ENCODE assay signal across 13 mouse cellular contexts in genomic region chr11:35337493-35337892, GRCm38 (mm10).
DNase-seq lines count a peak whose midpoint lies in the region; ATAC-seq and TF ChIP-seq lines count a peak whose summit lies in the region.
"Had no signal": no experiment of that assay in that cellular context is flagged by ENCODE, and none has a peak within 500 bp of the region (broad histone marks: within the 10 kb centered on the region; RNA-seq: fewer than 3 reads in every experiment).

No protein-coding gene starts in this region.

- peaks cover 1% of the 10 kb centered on the region; the same call in 1 of the 2 replicates for H3K4me1 ChIP-seq in heart, adult 2 months (ENCODE audit: control insufficient read depth, insufficient read depth, low read length)
- H3K4me1 ChIP-seq in midbrain, postnatal 0 days (ENCODE audit: insufficient read depth, low read length): no peaks in the 10 kb centered on the region
- no peaks in the 10 kb centered on the region for H3K4me1 ChIP-seq in midbrain, embryonic 15.5 days
- no peaks in the 10 kb centered on the region for H3K4me1 ChIP-seq in liver, embryonic 12.5 days

- H3K27me3 ChIP-seq in heart, adult 2 months (ENCODE audit: control insufficient read depth, insufficient read depth, low read length): no peaks in the 10 kb centered on the region
- H3K27me3 ChIP-seq in midbrain, postnatal 0 days (ENCODE audit: insufficient read depth, low read length): no peaks in the 10 kb centered on the region
- H3K27me3 ChIP-seq in midbrain, embryonic 15.5 days (replicated peaks): peaks cover 12% of the 10 kb centered on the region; the same call in 1 of the 2 replicates
- H3K27me3 ChIP-seq in liver, embryonic 12.5 days (replicated peaks): no peaks in the 10 kb centered on the region
- H3K27me3 ChIP-seq: heart, embryonic 13.5 days; hindbrain, embryonic 15.5 days; neural tube, embryonic 12.5 days had no signal

- TF ChIP-seq EP300 in heart, adult 2 months (IDR thresholded peaks at IDR 0.05; ENCODE audit: insufficient read depth, low read depth, low read length): no peak

- no peaks in the 10 kb centered on the region for H3K9me3 ChIP-seq in midbrain, postnatal 0 days (ENCODE audit: low read length)
- H3K9me3 ChIP-seq in midbrain, embryonic 15.5 days: no peaks in the 10 kb centered on the region
- no peaks in the 10 kb centered on the region for H3K9me3 ChIP-seq in liver, embryonic 12.5 days (replicated peaks)
- H3K9me3 ChIP-seq: heart, embryonic 13.5 days; hindbrain, embryonic 15.5 days; neural tube, embryonic 12.5 days had no signal

- peak; percentile 16 to 18 for DNase-seq in heart, adult 18-20 months
- no peak for DNase-seq in heart, adult 2 months
- peak; percentile 66 for DNase-seq in midbrain, postnatal 0 days (ENCODE audit: low spot score)
- peak; percentile 59 for DNase-seq in brain, embryonic 14.5 days (ENCODE audit: low read depth)
- peak; percentile 23 to 72 for DNase-seq in cerebellum, postnatal 4 days (ENCODE audit: low spot score in 2 of 2)
- DNase-seq in frontal cortex, postnatal 10 days (ENCODE audit: low spot score in 2 of 2): no peak
- DNase-seq: thymus, postnatal 36 days had no signal

- ATAC-seq in midbrain, postnatal 0 days (ENCODE audit: low FRiP score): no peak
- ATAC-seq in midbrain, embryonic 15.5 days (replicated peaks): no peak
- no peak for ATAC-seq in liver, embryonic 12.5 days

- no peak overlapping the region for H3K27ac ChIP-seq in heart, adult 2 months
- H3K27ac ChIP-seq in midbrain, postnatal 0 days (ENCODE audit: low read depth, low read length): no peak overlapping the region
- H3K27ac ChIP-seq in midbrain, embryonic 15.5 days: no peak overlapping the region
- no peak overlapping the region for H3K27ac ChIP-seq in liver, embryonic 12.5 days
- H3K27ac ChIP-seq: heart, embryonic 13.5 days; hindbrain, embryonic 15.5 days; neural tube, embryonic 12.5 days had no signal

- H3K79me2 ChIP-seq in heart, adult 2 months (replicated peaks; ENCODE audit: control insufficient read depth, insufficient read depth, low read length): no peaks in the 10 kb centered on the region

- no peak overlapping the region for H3K9ac ChIP-seq in heart, adult 2 months (ENCODE audit: low read depth, low read length)
- no peak overlapping the region for H3K9ac ChIP-seq in midbrain, postnatal 0 days (replicated peaks; ENCODE audit: low read length, poor library complexity, severe bottlenecking)
- no peak overlapping the region for H3K9ac ChIP-seq in midbrain, embryonic 15.5 days
- no peak overlapping the region for H3K9ac ChIP-seq in liver, embryonic 12.5 days
- H3K9ac ChIP-seq: heart, embryonic 13.5 days; hindbrain, embryonic 15.5 days; neural tube, embryonic 12.5 days had no signal

- H3K4me2 ChIP-seq in midbrain, postnatal 0 days (ENCODE audit: low read depth, low read length, poor library complexity, severe bottlenecking): no peak overlapping the region
- no peak overlapping the region for H3K4me2 ChIP-seq in midbrain, embryonic 15.5 days
- no peak overlapping the region for H3K4me2 ChIP-seq in liver, embryonic 12.5 days
- H3K4me2 ChIP-seq: heart, embryonic 13.5 days; hindbrain, embryonic 15.5 days; midbrain, embryonic 11.5 days; neural tube, embryonic 12.5 days had no signal

- intact Hi-C loops in heart, adult 2 months (cut with DNase I): no loop called here

- H3K4me3 ChIP-seq in heart, adult 2 months: no peak overlapping the region
- H3K4me3 ChIP-seq in midbrain, postnatal 0 days (ENCODE audit: low read depth, low read length): no peak overlapping the region
- no peak overlapping the region for H3K4me3 ChIP-seq in midbrain, embryonic 15.5 days
- no peak overlapping the region for H3K4me3 ChIP-seq in liver, embryonic 12.5 days
- H3K4me3 ChIP-seq: heart, embryonic 13.5 days; hindbrain, embryonic 15.5 days; neural tube, embryonic 12.5 days had no signal

- H3K36me3 ChIP-seq in heart, adult 2 months (ENCODE audit: control insufficient read depth, insufficient read depth, low read length): no peaks in the 10 kb centered on the region
- H3K36me3 ChIP-seq in midbrain, postnatal 0 days (ENCODE audit: insufficient read depth, low read length): no peaks in the 10 kb centered on the region
- H3K36me3 ChIP-seq in midbrain, embryonic 15.5 days (replicated peaks): no peaks in the 10 kb centered on the region
- H3K36me3 ChIP-seq in liver, embryonic 12.5 days: no peaks in the 10 kb centered on the region
- H3K36me3 ChIP-seq: heart, embryonic 13.5 days; hindbrain, embryonic 15.5 days; neural tube, embryonic 12.5 days had no signal

- 64% methylated on average over 8 of the region's 8 CpGs for WGBS in heart, adult 2 months
- WGBS in midbrain, postnatal 0 days: 79% methylated on average over 8 of the region's 8 CpGs
- 77% methylated on average over 8 of the region's 8 CpGs for WGBS in midbrain, embryonic 15.5 days
- 63% methylated on average over 8 of the region's 8 CpGs for WGBS in liver, embryonic 12.5 days (ENCODE audit: insufficient replicate concordance)

- no peak for TF ChIP-seq POLR2A in heart, adult 2 months (IDR thresholded peaks at IDR 0.05; ENCODE audit: insufficient read depth, low read depth, low read length)
- no peak for TF ChIP-seq POLR2A in brain, embryonic 14.5 days (IDR thresholded peaks at IDR 0.05; ENCODE audit: borderline replicate concordance, extremely low read depth, insufficient read depth, insufficient read length, poor library complexity, severe bottlenecking)

- no peak for TF ChIP-seq CTCF in heart, adult 2 months (IDR thresholded peaks at IDR 0.05)
- no peak for TF ChIP-seq CTCF in midbrain, postnatal 0 days (IDR thresholded peaks at IDR 0.05)
- no peak for TF ChIP-seq CTCF in brain, embryonic 14.5 days (IDR thresholded peaks at IDR 0.05; ENCODE audit: borderline replicate concordance, extremely low read depth, insufficient read depth, insufficient read length)

Comparison
In these comparisons a context has a peak if more than half of its experiments do, and no peak if none do; other contexts are left out.
1. DNase-seq: peak in heart, adult 18-20 months (2 of 2), midbrain, postnatal 0 days (single experiment), brain, embryonic 14.5 days (single experiment) and cerebellum, postnatal 4 days (2 of 2); none in heart, adult 2 months (0 of 2) and frontal cortex, postnatal 10 days (0 of 2).